Comparison of ENCODE assay signal across 9 mouse cellular contexts in the genomic region with DNA sequence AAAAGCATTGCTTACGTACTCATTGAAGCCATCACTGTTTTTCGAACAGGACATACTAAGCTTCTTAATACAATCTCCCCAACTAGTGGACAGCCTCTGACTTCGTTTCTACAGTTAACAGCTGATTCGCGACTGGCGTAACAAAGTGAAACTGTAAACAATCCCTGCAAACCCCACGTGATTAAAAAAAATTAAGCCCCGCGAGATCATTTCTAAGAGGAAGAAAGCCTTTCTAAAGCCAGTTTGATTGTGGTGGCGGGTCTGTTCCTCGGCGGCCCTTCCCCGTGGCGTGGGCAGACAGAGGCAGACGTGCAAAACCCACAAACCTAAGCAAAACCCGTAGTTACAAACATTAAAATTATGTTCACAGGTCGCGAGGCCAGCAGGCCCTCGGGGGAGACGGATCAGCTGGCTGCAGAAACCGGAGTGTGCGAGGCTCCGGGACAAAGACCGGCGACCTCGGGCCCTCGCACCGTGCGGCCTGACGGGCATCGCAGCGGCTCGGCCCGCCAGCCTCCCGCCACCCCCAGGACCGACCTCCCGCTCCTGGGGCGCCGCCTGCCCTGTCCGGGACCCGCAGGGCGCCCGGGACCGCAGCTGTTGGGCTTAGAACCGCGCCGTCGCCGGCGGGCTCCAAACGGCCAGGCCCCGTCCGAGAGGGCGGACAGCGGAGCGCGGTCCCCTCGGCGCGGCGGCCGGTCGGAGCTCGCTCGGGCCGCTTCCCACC. TPM values are rescaled to one million over a fixed set of nuclear protein-coding genes. Genes with fewer than 3 reads are reported as not detected.
DNase-seq lines count a peak whose midpoint lies in the region; ATAC-seq and TF ChIP-seq lines count a peak whose summit lies in the region.
"Had no signal": no experiment of that assay in that cellular context is flagged by ENCODE, and none has a peak within 500 bp of the region (broad histone marks: within the 10 kb centered on the region; RNA-seq: fewer than 3 reads in every experiment).

No protein-coding gene starts in this region.

- peaks cover 11% of the 10 kb centered on the region for H3K79me2 ChIP-seq in CH12.LX (replicated peaks; ENCODE audit: control insufficient read depth, extremely low read depth, insufficient read depth, poor library complexity, severe bottlenecking)

- peak overlapping the region; percentile 98 for H3K9ac ChIP-seq in CH12.LX (ENCODE audit: insufficient read depth, low read depth)
- peak overlapping the region; percentile 97 for H3K9ac ChIP-seq in heart, embryonic 16.5 days (ENCODE audit: low read length)
- peak overlapping the region; percentile 100 for H3K9ac ChIP-seq in neural tube, embryonic 11.5 days (ENCODE audit: low read length)

- dilution Hi-C loops in CH12.LX (cut with MboI; ENCODE audit: extremely low pct_ligation_motif_present, extremely low pct_unique_long_range_greater_than_20kb, low sequenced_read_pairs): no loop called here

- no peak for TF ChIP-seq CTCF in CH12.LX (conservative IDR thresholded peaks at IDR 0.05 in 1 of 2, IDR thresholded peaks at IDR 0.05 in 1 of 2; ENCODE audit: low read depth in 2 of 2, low read length in 2 of 2)

- TF ChIP-seq EP300 in CH12.LX (IDR thresholded peaks at IDR 0.05; ENCODE audit: low read length): no peak

- peak overlapping the region; percentile 94 for H3K4me2 ChIP-seq in CH12.LX (ENCODE audit: insufficient read depth, low read depth, poor library complexity, severe bottlenecking)
- peak overlapping the region; percentile 93 for H3K4me2 ChIP-seq in heart, embryonic 16.5 days (ENCODE audit: low read depth, low read length)
- H3K4me2 ChIP-seq in neural tube, embryonic 11.5 days (ENCODE audit: low read depth): peak overlapping the region; percentile 70

- no peak for TF ChIP-seq POLR2A in CH12.LX (IDR thresholded peaks at IDR 0.05; ENCODE audit: low read depth, low read length)

- H3K4me3 ChIP-seq in CH12.LX (replicated peaks in 1 of 3; ENCODE audit: low read depth in 2 of 3, low read length in 2 of 3, poor library complexity in 1 of 3): peak overlapping the region; percentile 46 to 94 (median 93)
- peak overlapping the region; percentile 95 for H3K4me3 ChIP-seq in heart, embryonic 16.5 days (ENCODE audit: low read length)
- peak overlapping the region; percentile 98 for H3K4me3 ChIP-seq in neural tube, embryonic 11.5 days (ENCODE audit: low read depth, low read length)

- no peaks in the 10 kb centered on the region for H3K27me3 ChIP-seq in CH12.LX (replicated peaks)
- H3K27me3 ChIP-seq in heart, embryonic 16.5 days (ENCODE audit: control insufficient read depth, insufficient read depth, low read length): no peaks in the 10 kb centered on the region
- H3K27me3 ChIP-seq in neural tube, embryonic 11.5 days (ENCODE audit: control insufficient read depth, insufficient read depth, low read length): no peaks in the 10 kb centered on the region

- peaks cover 0 to 22% of the 10 kb centered on the region in 2 experiments for H3K36me3 ChIP-seq in CH12.LX (replicated peaks in 1 of 2; ENCODE audit: control insufficient read depth in 1 of 2, insufficient read depth in 1 of 2, low read length in 1 of 2)
- peaks cover 4% of the 10 kb centered on the region for H3K36me3 ChIP-seq in heart, embryonic 16.5 days (ENCODE audit: control insufficient read depth, insufficient read depth)
- H3K36me3 ChIP-seq in neural tube, embryonic 11.5 days (ENCODE audit: control insufficient read depth, insufficient read depth, low read length): peaks cover 9% of the 10 kb centered on the region

- peak; percentile 42 for ATAC-seq in heart, embryonic 16.5 days (replicated peaks; ENCODE audit: extremely low read depth, insufficient read depth, low FRiP score)
- ATAC-seq in neural tube, embryonic 11.5 days (ENCODE audit: insufficient read depth, low FRiP score, low TSS enrichment): no peak; the same call in 1 of the 2 replicates

- TF ChIP-seq RAD21 in CH12.LX (IDR thresholded peaks at IDR 0.05; ENCODE audit: low read depth, low read length): no peak

- H3K4me1 ChIP-seq in CH12.LX (ENCODE audit: control insufficient read depth in 1 of 2, insufficient read depth in 2 of 2): peaks cover 0 to 21% of the 10 kb centered on the region in 2 experiments; a peak in 2 of 4 replicates
- peaks cover 18% of the 10 kb centered on the region for H3K4me1 ChIP-seq in heart, embryonic 16.5 days (ENCODE audit: control insufficient read depth, insufficient read depth, low read length)
- peaks cover 3% of the 10 kb centered on the region; the same call in 1 of the 2 replicates for H3K4me1 ChIP-seq in neural tube, embryonic 11.5 days (ENCODE audit: control insufficient read depth, insufficient read depth, low read length)

- peak overlapping the region; percentile 61 for H3K27ac ChIP-seq in CH12.LX (ENCODE audit: insufficient read depth, low read depth)
- peak overlapping the region; percentile 95 for H3K27ac ChIP-seq in heart, embryonic 16.5 days (ENCODE audit: low read length)
- H3K27ac ChIP-seq in neural tube, embryonic 11.5 days (ENCODE audit: low read depth, low read length): peak overlapping the region; percentile 95

- H3K9me3 ChIP-seq in CH12.LX (replicated peaks; ENCODE audit: low read length): no peaks in the 10 kb centered on the region
- no peaks in the 10 kb centered on the region for H3K9me3 ChIP-seq in heart, embryonic 16.5 days (replicated peaks; ENCODE audit: control insufficient read depth, low read length)
- no peaks in the 10 kb centered on the region for H3K9me3 ChIP-seq in neural tube, embryonic 11.5 days (ENCODE audit: control insufficient read depth, low read length)

- in situ Hi-C loops in CH12.LX (cut with MboI; ENCODE audit: low pct_ligation_motif_present, low pct_unique_long_range_greater_than_20kb, low sequenced_read_pairs): no loop called here

- under 1% methylated on average over 66 of the region's 66 CpGs for WGBS in heart, embryonic 16.5 days
- WGBS in neural tube, embryonic 11.5 days: under 1% methylated on average over 48 of the region's 66 CpGs

- DNase-seq in CH12.LX (ENCODE audit: extremely low read depth): peak; percentile 77
- DNase-seq in adrenal gland, adult 8-10 months: peak; percentile 40
- peak; percentile 68 for DNase-seq in fibroblast of lung, adult 2 months (ENCODE audit: low read depth)
- peak; percentile 75 for DNase-seq in kidney, postnatal 14 days
- peak; percentile 57 to 78 for DNase-seq in lung, adult 18-20 months
- no peak for DNase-seq in neural tube, embryonic 11.5 days (ENCODE audit: low spot score)
- peak; percentile 53 for DNase-seq in testis, postnatal 14 days (ENCODE audit: low spot score)

TF ChIP-seq in CH12.LX, 34 proteins besides CTCF, POLR2A, EP300 and RAD21 (continues in another document):
- TF ChIP-seq MYC (IDR thresholded peaks at IDR 0.05; ENCODE audit: low read depth, low read length): peak; percentile 36; the same call in 1 of the 2 replicates
- peak; percentile 55 for TF ChIP-seq USF2 (conservative IDR thresholded peaks at IDR 0.05; ENCODE audit: low read depth, low read length)
- TF ChIP-seq CHD1 (IDR thresholded peaks at IDR 0.05; ENCODE audit: low read depth, low read length): 0 out of 2 replicates have a peak, but pooled peaks have one; percentile 66
- 0 out of 2 replicates have a peak, but pooled peaks have one; percentile 3 for TF ChIP-seq IRF4 (IDR thresholded peaks at IDR 0.05; ENCODE audit: low read depth, low read length)
- no peak for TF ChIP-seq NRF1 (IDR thresholded peaks at IDR 0.05; ENCODE audit: low read depth, low read length)
- TF ChIP-seq USF1 (IDR thresholded peaks at IDR 0.05; ENCODE audit: low read depth, low read length): peak; percentile 66
- TF ChIP-seq BHLHE40 (IDR thresholded peaks at IDR 0.05; ENCODE audit: low read depth, low read length): peak; percentile 55
- peak; percentile 80 for TF ChIP-seq MXI1 (IDR thresholded peaks at IDR 0.05; ENCODE audit: low read depth, low read length)
- no peak; the same call in 1 of the 2 replicates for TF ChIP-seq TCF12 (IDR thresholded peaks at IDR 0.05; ENCODE audit: low read depth, low read length)
- TF ChIP-seq POLR2AphosphoS2 (IDR thresholded peaks at IDR 0.05; ENCODE audit: low read depth, low read length): no peak
- TF ChIP-seq MEF2A (IDR thresholded peaks at IDR 0.05; ENCODE audit: borderline replicate concordance, low read depth, low read length): no peak
- no peak; the same call in none of the 2 replicates for TF ChIP-seq UBTF (IDR thresholded peaks at IDR 0.05; ENCODE audit: low read depth, low read length)
- TF ChIP-seq PAX5 (IDR thresholded peaks at IDR 0.05; ENCODE audit: low read length): no peak
- peak; percentile 74 for TF ChIP-seq ETS1 (conservative IDR thresholded peaks at IDR 0.05; ENCODE audit: low read depth, low read length)
- no peak for TF ChIP-seq ZKSCAN1 (IDR thresholded peaks at IDR 0.05; ENCODE audit: borderline replicate concordance, low read depth, low read length)
- TF ChIP-seq HCFC1 (IDR thresholded peaks at IDR 0.05; ENCODE audit: low read depth, low read length): peak; percentile 38
- TF ChIP-seq GABPA (IDR thresholded peaks at IDR 0.05; ENCODE audit: insufficient replicate concordance, low read depth, low read length): no peak
- no peak; the same call in 1 of the 2 replicates for TF ChIP-seq RCOR1 (conservative IDR thresholded peaks at IDR 0.05; ENCODE audit: low read depth, low read length)
- TF ChIP-seq NELFE (IDR thresholded peaks at IDR 0.05; ENCODE audit: low read depth, low read length): no peak
- peak; percentile 65 for TF ChIP-seq MAX (IDR thresholded peaks at IDR 0.05; ENCODE audit: low read length)
- TF ChIP-seq TBP (conservative IDR thresholded peaks at IDR 0.05; ENCODE audit: low read depth, low read length): 0 out of 2 replicates have a peak, but pooled peaks have one; percentile 46
- TF ChIP-seq KAT2A (IDR thresholded peaks at IDR 0.05; ENCODE audit: insufficient replicate concordance, low read length): no peak
- TF ChIP-seq MAZ (IDR thresholded peaks at IDR 0.05; ENCODE audit: low read depth, low read length): peak; percentile 15; the same call in 1 of the 2 replicates
- peak; percentile 88 for TF ChIP-seq CHD2 (IDR thresholded peaks at IDR 0.05; ENCODE audit: low read length)
- TF ChIP-seq SIN3A (IDR thresholded peaks at IDR 0.05; ENCODE audit: low read length): peak; percentile 97

RNA-seq across cellular contexts. Expression of gene Tnpo1, which starts 0.5 kb away (rescaled TPM):
- total RNA-seq in CH12.LX (2012; rRNA removed) (93.6 and 111 TPM in 2 replicates), CH12.LX (2014; rRNA removed) (95.9 and 104 TPM in 2 replicates)
- 90.7 and 105 TPM in 2 replicates for polyA plus RNA-seq in CH12.LX (2012; ENCODE audit: insufficient read length, low read depth)
- total RNA-seq in adrenal gland, adult 8-10 months (2022): 100 to 1,000 TPM; 122 to 194 (median 144) TPM
- 39.5 and 40.5 TPM in 2 replicates for polyA plus RNA-seq in heart, embryonic 16.5 days (2015; fragmentation: Nextera tagmentation; extraction: Ambion mirVana)
- polyA plus RNA-seq in neural tube, embryonic 11.5 days (2014; fragmentation: Nextera tagmentation; extraction: Ambion mirVana): 60.9 and 67.8 TPM in 2 replicates

RNA-seq across cellular contexts. Expression of gene 1700024P04Rik, which starts 58.7 kb away (rescaled TPM):
- total RNA-seq in CH12.LX (2012; rRNA removed): not detected in 2 replicates
- not detected in 2 replicates for total RNA-seq in CH12.LX (2014; rRNA removed)
- polyA plus RNA-seq in CH12.LX (2012; ENCODE audit: insufficient read length, low read depth): not detected in 2 replicates
- total RNA-seq in adrenal gland, adult 8-10 months (2022): not detected
- polyA plus RNA-seq in heart, embryonic 16.5 days (2015; fragmentation: Nextera tagmentation; extraction: Ambion mirVana): not detected in 2 replicates
- polyA plus RNA-seq in neural tube, embryonic 11.5 days (2014; fragmentation: Nextera tagmentation; extraction: Ambion mirVana): not detected in 2 replicates
- total RNA-seq: heart, postnatal 14 days had no signal
